Mouse (Mus musculus): ENCODE measurements around the gene Ankrd44. TPM values are rescaled to one million over a fixed set of nuclear protein-coding genes. Genes with fewer than 3 reads are reported as not detected.
"Not testable (repeated sequence)": the region's sequence is repeated elsewhere in the genome, so short reads cannot be mapped to it uniquely, and the experiment has no call there.

Gene Ankrd44
- polyA plus RNA-seq, 1 experiment from 2014 or later = 18.3 TPM

DNA sequence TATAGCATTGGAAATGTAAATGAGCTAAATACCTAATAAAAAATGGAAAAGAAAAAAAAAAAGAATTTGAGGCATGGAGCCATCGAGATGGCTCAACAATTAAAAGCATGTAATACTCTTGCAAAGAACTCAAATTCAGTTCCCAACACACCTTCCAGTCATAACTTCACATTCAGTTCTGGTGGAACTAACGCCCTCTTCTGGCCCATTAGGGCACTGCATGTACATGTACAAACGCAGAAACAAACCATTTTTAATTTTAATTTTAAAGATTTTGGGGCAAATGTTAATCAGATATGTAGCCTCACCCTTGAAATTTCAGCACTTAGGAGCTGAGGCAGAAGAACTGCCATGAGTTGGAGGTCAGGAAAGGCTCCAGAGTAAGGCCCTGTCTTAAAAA lies 32.3 kb upstream of the Ankrd44 start:
- H3K27ac ChIP-seq (ENCODE audit: low read depth) = no peak overlapping the region
- H3K36me3 ChIP-seq (ENCODE audit: insufficient read depth) = no peaks in the 10 kb centered on the region
- H3K4me3 ChIP-seq (ENCODE audit: low read depth, low read length) = no peak overlapping the region
- no peak overlapping the region for H3K4me2 ChIP-seq
- WGBS = 67% methylated on average over 3 of the region's 3 CpGs
- TF ChIP-seq CTCF (IDR thresholded peaks at IDR 0.05; ENCODE audit: low read depth) = peak; percentile 34
- ATAC-seq (ENCODE audit: insufficient read depth) (no peak), DNase-seq (no peak)
- H3K4me1 ChIP-seq (ENCODE audit: insufficient read depth) = no peaks in the 10 kb centered on the region
- no peaks in the 10 kb centered on the region for H3K9me3 ChIP-seq (ENCODE audit: low read depth, low read length)
- H3K9ac ChIP-seq = no peak overlapping the region
- H3K27me3 ChIP-seq (ENCODE audit: insufficient read depth, low read length) = no peaks in the 10 kb centered on the region

DNA sequence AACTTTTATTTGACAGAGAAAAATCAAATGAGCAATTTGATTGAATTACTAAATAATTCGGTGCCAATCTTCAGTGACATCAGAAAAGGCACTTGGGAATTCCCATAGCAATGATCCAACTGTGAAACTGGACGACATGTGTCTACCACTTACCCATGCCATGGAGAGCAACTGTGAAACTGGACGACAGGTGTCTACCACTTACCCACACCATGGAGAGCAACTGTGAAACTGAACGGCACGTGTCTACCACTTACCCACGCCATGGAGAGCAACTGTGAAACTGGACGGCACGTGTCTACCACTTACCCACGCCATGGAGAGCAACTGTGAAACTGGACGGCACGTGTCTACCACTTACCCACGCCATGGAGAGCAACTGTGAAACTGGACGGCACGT lies 30.8 kb upstream of the Ankrd44 start:
- not testable (repeated sequence) for DNase-seq; ATAC-seq (ENCODE audit: insufficient read depth)
- 88% methylated on average over 10 of the region's 14 CpGs for WGBS

DNA sequence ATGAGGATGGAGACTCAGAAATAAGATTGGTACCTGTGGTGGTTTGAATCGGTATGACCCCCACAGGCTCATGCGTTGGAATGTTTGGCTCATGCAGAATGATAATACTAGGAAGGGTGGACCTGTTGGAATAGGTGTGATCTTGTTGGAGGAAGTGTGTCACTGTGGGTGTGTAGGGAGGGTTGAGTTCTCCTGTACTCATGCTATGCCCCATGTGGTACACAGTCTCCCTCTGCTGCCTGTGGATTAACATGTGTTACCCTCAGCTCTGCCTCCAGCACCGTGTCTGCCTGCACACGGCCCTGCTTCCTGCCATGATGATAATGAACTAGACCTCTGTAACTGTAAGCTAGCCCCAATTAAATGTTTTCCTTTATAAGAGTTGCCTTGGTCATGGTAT lies 28.7 kb upstream of the Ankrd44 start:
- 85% methylated on average over 4 of the region's 4 CpGs for WGBS
- H3K9me3 ChIP-seq (ENCODE audit: low read depth, low read length) = no peaks in the 10 kb centered on the region
- H3K27me3 ChIP-seq (ENCODE audit: insufficient read depth, low read length) = no peaks in the 10 kb centered on the region
- no peaks in the 10 kb centered on the region for H3K36me3 ChIP-seq (ENCODE audit: insufficient read depth)
- TF ChIP-seq CTCF (IDR thresholded peaks at IDR 0.05; ENCODE audit: low read depth) = no peak
- H3K27ac ChIP-seq (ENCODE audit: low read depth) = no peak overlapping the region
- DNase-seq (no peak), ATAC-seq (ENCODE audit: insufficient read depth) (no peak)
- no peaks in the 10 kb centered on the region for H3K4me1 ChIP-seq (ENCODE audit: insufficient read depth)
- no peak overlapping the region for H3K9ac ChIP-seq
- no peak overlapping the region for H3K4me2 ChIP-seq
- H3K4me3 ChIP-seq (ENCODE audit: low read depth, low read length) = no peak overlapping the region

More for the DNA sequence above, 30.8 kb upstream of the Ankrd44 start:
- not testable (repeated sequence) for H3K27me3 ChIP-seq (ENCODE audit: insufficient read depth, low read length); H3K4me3 ChIP-seq (ENCODE audit: low read depth, low read length); H3K9ac ChIP-seq; H3K27ac ChIP-seq (ENCODE audit: low read depth); H3K36me3 ChIP-seq (ENCODE audit: insufficient read depth); H3K4me2 ChIP-seq; H3K9me3 ChIP-seq (ENCODE audit: low read depth, low read length); H3K4me1 ChIP-seq (ENCODE audit: insufficient read depth)

DNA sequence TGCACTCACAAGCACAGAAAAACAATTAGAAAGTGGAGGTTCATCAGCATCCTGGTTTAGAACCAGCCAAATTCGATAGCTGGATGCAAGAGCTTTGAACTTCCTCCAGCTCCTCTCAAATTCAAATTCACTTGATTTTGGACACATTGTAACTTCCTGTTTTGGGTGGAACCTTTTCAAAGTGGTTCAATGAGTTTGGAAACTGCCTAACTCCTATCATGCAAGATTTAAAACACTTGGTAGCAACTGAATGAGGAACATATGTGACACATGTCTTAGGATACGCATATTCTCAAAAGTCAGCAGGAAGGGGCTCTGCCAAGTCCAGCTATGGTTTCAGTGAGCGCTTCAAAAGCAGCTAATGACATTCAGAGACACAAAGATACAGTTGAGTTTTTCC lies 18.5 kb upstream of the Ankrd44 start:
- Histone ChIP-seq H3K9me3 (ENCODE audit: low read depth, low read length) (no peaks in the 10 kb centered on the region), H3K27me3 (ENCODE audit: insufficient read depth, low read length) (no peaks in the 10 kb centered on the region), H3K4me3 (ENCODE audit: low read depth, low read length) (no peak overlapping the region), H3K4me2 (no peak overlapping the region), H3K9ac (no peak overlapping the region), H3K4me1 (ENCODE audit: insufficient read depth) (no peaks in the 10 kb centered on the region), H3K36me3 (ENCODE audit: insufficient read depth) (no peaks in the 10 kb centered on the region), H3K27ac (ENCODE audit: low read depth) (no peak overlapping the region)
- 64% methylated on average over 3 of the region's 3 CpGs for WGBS
- no peak for DNase-seq
- no peak for ATAC-seq (ENCODE audit: insufficient read depth)
- TF ChIP-seq CTCF (IDR thresholded peaks at IDR 0.05; ENCODE audit: low read depth) = no peak

- no peak for ATAC-seq (ENCODE audit: insufficient read depth)
- Histone ChIP-seq H3K4me1 (ENCODE audit: insufficient read depth) (no peaks in the 10 kb centered on the region), H3K9ac (no peak overlapping the region), H3K4me2 (no peak overlapping the region), H3K36me3 (ENCODE audit: insufficient read depth) (no peaks in the 10 kb centered on the region), H3K27me3 (ENCODE audit: insufficient read depth, low read length) (no peaks in the 10 kb centered on the region), H3K27ac (ENCODE audit: low read depth) (no peak overlapping the region), H3K9me3 (ENCODE audit: low read depth, low read length) (no peaks in the 10 kb centered on the region), H3K4me3 (ENCODE audit: low read depth, low read length) (no peak overlapping the region)
- no peak for DNase-seq
- 74% methylated on average over 3 of the region's 3 CpGs for WGBS
- TF ChIP-seq CTCF (IDR thresholded peaks at IDR 0.05; ENCODE audit: low read depth) = no peak
These were observed 9.3 kb upstream of the Ankrd44 start for GRCm38 (mm10) chr1:54935466-54935865.

GRCm38 (mm10) chr1:54934911-54935310 lies 8.7 kb upstream of the Ankrd44 start:
- Histone ChIP-seq H3K27me3 (ENCODE audit: insufficient read depth, low read length) (no peaks in the 10 kb centered on the region), H3K4me3 (ENCODE audit: low read depth, low read length) (no peak overlapping the region), H3K4me1 (ENCODE audit: insufficient read depth) (no peaks in the 10 kb centered on the region), H3K4me2 (no peak overlapping the region), H3K27ac (ENCODE audit: low read depth) (no peak overlapping the region), H3K9ac (no peak overlapping the region), H3K36me3 (ENCODE audit: insufficient read depth) (no peaks in the 10 kb centered on the region), H3K9me3 (ENCODE audit: low read depth, low read length) (no peaks in the 10 kb centered on the region)
- no peak for TF ChIP-seq CTCF (IDR thresholded peaks at IDR 0.05; ENCODE audit: low read depth)
- DNase-seq = no peak
- ATAC-seq (ENCODE audit: insufficient read depth) = no peak
- WGBS = 70% methylated on average over 2 of the region's 2 CpGs

DNA sequence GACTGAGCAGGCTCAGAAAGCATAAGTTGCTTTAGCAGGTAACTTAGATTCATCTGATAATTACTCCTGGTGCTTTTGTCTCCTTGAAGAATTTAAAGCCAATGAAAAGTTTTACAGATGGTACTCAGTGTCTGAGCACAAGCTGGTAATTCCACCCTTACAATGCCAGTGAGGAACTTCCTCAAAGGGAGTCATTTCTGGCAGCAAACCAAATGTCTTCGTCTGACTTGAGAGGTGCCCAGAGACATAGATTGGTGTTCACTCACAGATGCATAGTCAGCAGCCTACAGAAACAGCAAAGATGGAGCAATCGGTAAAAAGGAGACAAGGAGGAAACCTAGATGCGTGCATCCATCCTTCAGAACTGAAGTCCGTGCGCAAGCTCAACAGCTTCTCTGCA lies 7.5 kb upstream of the Ankrd44 start:
- no peak overlapping the region for H3K4me2 ChIP-seq
- H3K9me3 ChIP-seq (ENCODE audit: low read depth, low read length) = no peaks in the 10 kb centered on the region
- no peak overlapping the region for H3K9ac ChIP-seq
- TF ChIP-seq CTCF (IDR thresholded peaks at IDR 0.05; ENCODE audit: low read depth) = no peak
- H3K36me3 ChIP-seq (ENCODE audit: insufficient read depth) = no peaks in the 10 kb centered on the region
- WGBS = 78% methylated on average over 5 of the region's 5 CpGs
- ATAC-seq (ENCODE audit: insufficient read depth) (no peak), DNase-seq (no peak)
- H3K4me3 ChIP-seq (ENCODE audit: low read depth, low read length) = no peak overlapping the region
- no peak overlapping the region for H3K27ac ChIP-seq (ENCODE audit: low read depth)
- H3K27me3 ChIP-seq (ENCODE audit: insufficient read depth, low read length) = no peaks in the 10 kb centered on the region
- H3K4me1 ChIP-seq (ENCODE audit: insufficient read depth) = no peaks in the 10 kb centered on the region

- H3K36me3 ChIP-seq (ENCODE audit: insufficient read depth) = no peaks in the 10 kb centered on the region
- DNase-seq (no peak), ATAC-seq (ENCODE audit: insufficient read depth) (no peak)
- H3K9ac ChIP-seq = no peak overlapping the region
- no peak overlapping the region for H3K4me3 ChIP-seq (ENCODE audit: low read depth, low read length)
- no peak overlapping the region for H3K4me2 ChIP-seq
- TF ChIP-seq CTCF (IDR thresholded peaks at IDR 0.05; ENCODE audit: low read depth) = no peak
- no peak overlapping the region for H3K27ac ChIP-seq (ENCODE audit: low read depth)
- H3K27me3 ChIP-seq (ENCODE audit: insufficient read depth, low read length) = no peaks in the 10 kb centered on the region
- 94% methylated on average over 1 of the region's 1 CpGs for WGBS
- H3K4me1 ChIP-seq (ENCODE audit: insufficient read depth) = no peaks in the 10 kb centered on the region
- H3K9me3 ChIP-seq (ENCODE audit: low read depth, low read length) = no peaks in the 10 kb centered on the region
These were observed 6.4 kb upstream of the Ankrd44 start for GRCm38 (mm10) chr1:54932456-54933115.

Data from lung, embryonic 14.5 days (tissue).